Mouse (Mus musculus) cerebellum, adult 2 months (tissue): ENCODE measurements at regions not wholly inside any gene's neighbourhood (a gene's known extent, or its start where the extent isn't known, plus 50 kb on each side); places are given as distances from the start of the nearest gene placed in this dataset.

Experiments
- CTCF ChIP-seq: fragments of 200-500 bp; IDR thresholded peaks from 2 replicates; pipeline ENCODE4 v1.5.1; 2011; ENCODE audit warnings: low read depth, mild to moderate bottlenecking, control low read depth, low read length, moderate library complexity, borderline replicate concordance; ENCODE audit not compliant: insufficient read depth
- POLR2A ChIP-seq: fragments of 200-500 bp; IDR thresholded peaks from 2 replicates; pipeline ENCODE4 v1.6.1; 2011; ENCODE audit warnings: low read length, control low read depth, borderline replicate concordance; ENCODE audit not compliant: insufficient read depth

- no peak for TF ChIP-seq CTCF
- no peak for TF ChIP-seq POLR2A
These were observed 100.2 kb upstream of the Gm26657 start for GRCm38 (mm10) chr4:56639709-56640108.
